Mouse (Mus musculus): ENCODE measurements around the gene Vstm4.

GRCm38 (mm10) chr14:32894878-32895277 lies 38.3 kb downstream of the Vstm4 start:
- TF ChIP-seq POLR2A (IDR thresholded peaks at IDR 0.05; ENCODE audit: extremely low read depth, insufficient read depth, low read length): no peak
- TF ChIP-seq CTCF (IDR thresholded peaks at IDR 0.05; ENCODE audit: low read depth, low read length): no peak
